Mouse (Mus musculus): ENCODE results near the gene Ms4a4b.
"Not testable (repeated sequence)": the region's sequence is repeated elsewhere in the genome, so short reads cannot be mapped to it uniquely, and the experiment has no call there.

Gene Ms4a4b

DNA sequence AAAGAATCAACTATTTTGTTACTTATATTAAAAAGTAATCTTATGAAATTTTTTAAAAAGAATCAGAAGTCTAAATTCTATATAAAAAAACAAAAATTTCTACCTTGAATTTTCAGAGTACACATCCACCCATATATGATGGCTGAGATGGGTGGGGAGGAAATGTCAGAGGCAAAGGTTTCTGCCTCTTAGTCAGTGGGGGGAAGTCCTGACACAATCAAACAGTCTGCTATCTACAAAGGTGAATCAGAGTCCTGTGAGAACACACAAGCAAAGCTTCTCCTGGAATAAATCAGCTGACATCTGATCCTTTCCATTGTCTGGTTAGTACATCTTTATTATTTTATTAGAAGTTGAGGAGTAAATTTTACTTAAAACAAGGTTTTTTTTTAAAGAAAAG is at the start of gene Ms4a4b:
Gene Ms4a4b (plus strand): TSS at position 216 of the 400 bp plus-strand sequence.
- peak; percentile 79 for DNase-seq (ENCODE audit: low read depth)

- DNase-seq (ENCODE audit: low read depth), result peak; percentile 59
Observed at GRCm38 (mm10) chr19:11395769-11396168, 47.6 kb upstream of the Ms4a4b start.

- DNase-seq (ENCODE audit: low read depth), result no peak
Observed at GRCm38 (mm10) chr19:11404527-11404926, 38.8 kb upstream of the Ms4a4b start, which contains the start of gene Ms4a4c. Ms4a4c (plus strand) TSS chr19:11404770.

- DNase-seq (ENCODE audit: low read depth), result peak; percentile 56
Observed at GRCm38 (mm10) chr19:11407428-11407827, 35.9 kb upstream of the Ms4a4b start.

DNA sequence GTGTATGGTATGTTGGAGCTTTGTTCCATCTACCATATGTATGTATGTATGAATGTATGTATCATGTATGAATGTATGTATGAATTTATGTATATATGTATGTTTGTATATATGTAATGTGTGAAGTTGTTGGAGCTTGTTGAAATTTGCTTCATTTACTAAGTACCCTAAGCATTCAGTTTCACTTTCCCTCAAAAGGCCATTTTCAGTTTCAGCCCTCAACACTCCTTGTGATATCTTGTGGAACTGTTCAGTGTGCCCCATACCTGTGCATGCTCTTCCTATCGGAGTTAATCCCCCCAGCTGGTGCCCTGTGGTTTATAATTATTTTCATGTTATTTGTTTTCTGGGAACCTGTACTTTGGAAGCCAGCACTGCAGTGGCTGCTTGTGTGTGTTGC is 34.8 kb upstream of the Ms4a4b start:
- peak; percentile 49 for DNase-seq (ENCODE audit: low read depth)

DNA sequence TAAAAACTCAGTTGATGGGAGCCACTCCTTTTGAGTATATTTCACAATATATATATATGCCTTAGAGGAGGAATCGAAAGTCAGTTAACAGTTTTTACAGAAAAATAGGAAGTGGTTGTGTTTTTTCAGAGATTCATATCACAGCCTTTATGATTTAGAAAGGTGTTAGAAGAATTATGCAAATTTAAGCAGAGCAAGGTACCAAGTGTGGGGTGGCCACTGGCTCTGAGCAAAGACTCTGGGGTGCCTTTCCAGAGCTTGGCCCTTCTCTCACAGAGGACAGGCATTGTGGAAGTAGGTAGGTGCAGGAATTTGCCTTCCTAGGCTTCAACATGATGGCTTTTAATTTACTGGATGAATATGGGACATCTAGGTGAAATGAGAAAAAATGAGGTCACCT is 31.7 kb upstream of the Ms4a4b start:
- peak; percentile 59 for DNase-seq (ENCODE audit: low read depth)

DNA sequence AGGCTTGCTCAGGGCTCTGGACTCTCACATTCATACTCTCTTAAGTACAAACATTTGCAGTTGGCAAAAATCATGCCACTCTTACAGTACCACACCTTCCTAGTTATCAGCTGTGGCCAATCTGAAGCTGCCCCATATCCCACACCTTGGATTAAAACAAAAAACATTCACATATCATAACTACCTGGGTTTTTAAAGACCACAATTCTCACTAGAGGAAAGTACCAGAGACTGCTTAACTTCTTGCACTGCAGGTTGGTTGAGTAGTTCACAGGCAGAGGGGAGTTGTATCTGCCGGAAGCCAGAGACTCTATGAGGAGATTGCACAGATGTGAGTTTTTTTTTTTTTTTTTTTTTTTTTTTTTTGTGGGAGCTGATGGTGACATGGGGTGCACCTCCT is 29.3 kb upstream of the Ms4a4b start:
- DNase-seq (ENCODE audit: low read depth), result peak; percentile 61

DNA sequence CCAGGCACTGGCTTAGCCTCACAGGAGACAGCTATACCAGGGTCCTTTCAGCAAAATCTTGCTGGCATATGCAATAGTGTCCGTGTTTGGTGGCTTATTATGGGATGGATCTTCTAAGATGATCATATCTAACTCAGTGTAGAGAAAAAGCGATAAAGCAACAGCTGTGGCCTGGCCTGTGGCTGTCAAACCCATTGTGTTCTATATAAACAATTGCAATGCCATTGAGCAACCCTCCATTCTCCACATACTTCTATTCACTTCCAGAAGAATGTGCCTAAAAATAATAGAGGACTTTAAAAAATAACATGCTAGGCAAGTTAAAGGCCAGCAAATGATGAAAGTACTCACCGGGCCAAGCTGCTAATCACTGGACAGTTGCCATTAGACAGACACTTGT is 27.8 kb upstream of the Ms4a4b start:
- DNase-seq (ENCODE audit: low read depth), result no peak

DNA sequence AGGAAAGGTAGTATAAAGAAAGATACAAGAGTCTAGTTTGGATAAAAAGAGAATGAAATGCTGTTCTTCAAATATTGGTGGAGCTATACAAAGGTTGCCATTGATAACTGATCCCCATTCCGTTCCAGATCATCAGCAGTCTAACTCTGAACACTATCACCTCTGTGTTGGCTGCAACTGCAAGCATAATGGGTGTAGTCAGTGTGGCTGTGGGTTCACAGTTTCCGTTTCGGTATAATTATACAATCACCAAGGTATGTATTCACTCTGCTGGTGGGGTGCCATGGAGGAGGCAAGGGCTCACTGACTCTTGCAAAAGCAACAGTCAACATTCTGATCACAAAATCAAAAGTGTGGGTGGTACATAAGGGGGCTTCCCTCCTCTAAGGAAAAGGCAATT is 24.5 kb upstream of the Ms4a4b start:
- peak; percentile 22 for DNase-seq (ENCODE audit: low read depth)

DNA sequence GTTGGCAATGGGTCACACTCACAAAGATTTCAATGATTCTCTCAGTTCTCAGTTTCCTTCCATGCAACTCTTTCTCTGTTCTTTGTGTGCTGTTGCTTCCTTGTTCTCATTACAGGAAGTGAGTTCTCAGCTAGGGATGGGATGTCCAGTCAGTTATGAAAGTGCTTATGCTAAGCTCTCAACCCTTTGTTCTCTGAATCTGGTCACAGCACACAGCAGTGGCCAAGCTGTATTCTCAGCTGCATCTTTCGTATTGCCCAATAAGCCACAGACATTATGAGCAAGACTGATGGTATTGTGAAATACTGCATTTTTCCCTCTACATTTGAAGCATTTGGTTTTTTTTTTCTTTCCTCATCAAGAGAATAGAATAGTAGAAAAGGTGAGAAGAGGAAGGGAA is 12.1 kb upstream of the Ms4a4b start:
- DNase-seq (ENCODE audit: low read depth), result not testable (repeated sequence)

DNA sequence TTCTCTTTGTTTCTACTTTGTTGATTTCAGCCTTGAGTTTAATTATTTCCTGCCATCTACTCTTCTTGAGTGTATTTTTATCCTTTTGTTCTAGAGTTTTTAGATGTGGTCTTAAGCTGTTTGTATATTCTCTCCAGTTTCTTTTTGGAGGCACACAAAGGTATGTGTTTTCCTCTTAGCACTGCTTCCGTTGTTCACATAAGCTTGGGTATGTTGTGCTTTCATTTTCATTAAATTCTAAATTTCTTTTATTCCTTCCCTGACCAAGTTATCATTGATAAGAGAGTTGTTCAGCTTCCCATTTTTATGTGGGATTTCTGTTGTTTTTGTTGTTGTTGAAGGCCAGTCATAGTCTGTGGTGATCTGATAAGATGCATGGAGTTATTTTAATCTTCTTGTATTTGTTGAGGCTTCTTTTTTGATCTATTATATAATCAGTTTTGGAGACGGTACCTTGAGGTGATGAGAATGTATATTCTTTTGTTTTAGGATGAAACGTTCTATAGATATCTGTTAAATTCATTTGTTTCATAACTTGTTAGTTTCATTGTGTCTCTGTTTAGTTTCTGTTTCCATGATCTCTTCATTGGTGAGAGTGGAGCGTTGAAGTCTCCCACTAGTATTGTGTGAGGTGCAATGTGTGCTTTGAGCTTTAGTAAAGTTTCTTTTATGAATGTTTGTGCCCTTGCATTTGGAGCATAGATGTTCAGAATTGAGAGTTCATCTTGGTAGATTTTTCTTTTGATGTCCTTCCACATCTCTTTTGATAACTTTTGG is 8.1 kb upstream of the Ms4a4b start:
- peak; percentile 76 for DNase-seq (ENCODE audit: low read depth)

GRCm38 (mm10) chr19:11443964-11444363 is 611 bp downstream of the Ms4a4b start:
- DNase-seq (ENCODE audit: low read depth), result peak; percentile 56

DNA sequence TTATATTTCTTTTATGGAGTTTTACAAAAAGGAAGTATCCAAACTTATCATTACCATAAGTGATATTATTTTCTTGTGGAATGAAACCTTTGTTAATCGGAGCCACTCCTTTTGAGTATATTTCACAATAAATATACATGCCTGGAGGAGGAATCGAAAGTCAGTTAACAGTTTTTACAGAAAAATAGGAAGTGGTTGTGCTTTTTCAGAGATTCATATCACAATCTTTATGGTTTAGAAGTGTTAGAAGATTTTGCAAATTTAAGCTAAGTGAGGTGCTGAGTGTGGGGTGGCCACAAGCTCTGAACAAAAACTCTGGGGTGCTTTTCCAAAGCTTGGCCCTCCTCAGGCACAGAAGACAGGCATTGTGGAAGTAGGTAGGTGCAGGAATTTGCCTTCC is 3.9 kb downstream of the Ms4a4b start:
- peak; percentile 59 for DNase-seq (ENCODE audit: low read depth)

GRCm38 (mm10) chr19:11459041-11459440 is 15.7 kb downstream of the Ms4a4b start:
- not testable (repeated sequence) for DNase-seq (ENCODE audit: low read depth)

GRCm38 (mm10) chr19:11464795-11465194 is 21.4 kb downstream of the Ms4a4b start:
- peak; percentile 28 for DNase-seq (ENCODE audit: low read depth)

GRCm38 (mm10) chr19:11466471-11466870 is 23.1 kb downstream of the Ms4a4b start:
- no peak for DNase-seq (ENCODE audit: low read depth)

DNA sequence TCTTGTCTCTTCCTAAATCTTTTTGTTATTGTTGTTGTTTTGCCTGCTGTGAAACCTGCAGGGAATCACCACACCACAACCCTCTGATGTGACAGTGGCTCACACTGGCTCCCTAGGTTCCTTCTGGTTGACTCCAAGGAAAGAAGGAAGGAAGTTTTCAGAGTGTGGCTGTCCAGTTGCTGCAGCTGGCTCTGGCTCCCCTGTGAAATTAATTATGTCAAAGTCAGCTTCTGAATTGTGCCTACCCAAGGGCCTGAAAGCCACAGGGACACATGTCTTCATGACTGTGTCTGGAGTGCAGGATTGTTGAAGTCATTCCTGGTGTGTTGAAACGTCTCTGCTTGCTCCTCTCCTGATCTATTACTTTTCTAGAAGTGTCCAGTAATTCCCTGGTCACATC is 25.0 kb downstream of the Ms4a4b start:
- DNase-seq (ENCODE audit: low read depth), result not testable (repeated sequence)

GRCm38 (mm10) chr19:11469215-11469614 is 25.9 kb downstream of the Ms4a4b start, which contains the start of gene Ms4a6c:
Ms4a6c (plus strand) TSS chr19:11469366.
- DNase-seq (ENCODE audit: low read depth), result peak; percentile 50

DNA sequence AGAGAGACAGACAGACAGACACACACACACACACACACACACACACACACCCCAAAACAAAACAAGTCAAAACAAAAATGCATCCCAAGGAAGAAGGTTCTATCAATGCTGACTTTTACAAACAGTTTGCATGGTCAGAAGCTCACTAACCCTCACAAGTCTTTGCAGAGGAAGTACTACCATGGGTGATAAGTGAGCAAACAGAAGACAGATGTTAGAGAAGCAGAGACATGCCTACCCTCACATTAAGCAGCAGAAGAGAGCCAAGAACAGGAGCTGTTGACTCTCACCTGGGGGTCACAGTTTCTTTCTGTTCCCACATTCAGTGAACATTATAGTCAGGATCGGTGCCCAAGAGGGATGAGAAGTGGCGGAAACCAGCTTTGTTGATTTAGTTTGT is 36.4 kb downstream of the Ms4a4b start:
- peak; percentile 61 for DNase-seq (ENCODE audit: low read depth)

DNA sequence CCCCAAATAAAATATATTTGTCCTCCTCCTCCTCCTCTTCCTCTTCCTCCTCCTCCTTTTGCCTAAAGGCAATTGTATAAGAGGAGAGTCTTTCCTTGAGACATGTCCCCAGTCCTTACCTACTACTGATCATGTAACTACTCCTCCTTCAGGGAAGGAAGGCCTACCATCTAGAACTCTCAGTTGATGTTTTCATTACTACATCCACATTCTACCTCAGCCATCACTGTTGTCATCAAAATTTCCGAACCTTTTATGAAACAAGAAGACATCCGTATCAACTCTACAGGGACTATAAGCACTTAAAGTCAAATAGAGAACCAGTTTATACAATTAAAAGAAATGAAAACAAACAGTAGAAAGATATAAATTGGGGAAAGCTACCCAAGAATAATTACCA is 39.3 kb downstream of the Ms4a4b start:
- no peak for DNase-seq (ENCODE audit: low read depth)

GRCm38 (mm10) chr19:11483941-11484340 is 40.6 kb downstream of the Ms4a4b start:
- DNase-seq (ENCODE audit: low read depth), result peak; percentile 73

GRCm38 (mm10) chr19:11484388-11484787 is 41.0 kb downstream of the Ms4a4b start:
- DNase-seq (ENCODE audit: low read depth), result peak; percentile 84

GRCm38 (mm10) chr19:11485266-11485665 is 41.9 kb downstream of the Ms4a4b start:
- DNase-seq (ENCODE audit: low read depth), result no peak

DNA sequence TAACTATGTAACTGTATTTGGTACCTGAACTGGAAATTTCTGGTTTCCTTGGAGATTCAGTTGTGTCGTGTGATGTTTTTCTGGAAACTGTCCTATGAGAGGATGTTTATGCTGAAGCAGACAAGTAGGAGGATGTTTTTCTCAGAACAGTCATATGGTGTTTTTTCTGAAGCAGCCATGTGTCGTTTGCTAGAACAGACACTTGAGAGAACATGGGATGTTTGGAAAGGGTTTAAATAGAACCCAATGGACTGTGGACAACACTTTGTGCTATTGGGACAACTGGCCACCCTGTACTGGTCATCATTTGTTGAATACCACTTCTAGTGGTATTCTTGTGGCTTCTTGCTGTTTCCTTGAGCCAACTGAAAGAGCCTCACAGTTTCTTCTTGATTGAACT is 42.4 kb downstream of the Ms4a4b start, which contains the start of gene Gm8369:
Gene Gm8369 (plus strand): TSS at position 193 of the 400 bp plus-strand sequence.
- peak; percentile 89 for DNase-seq (ENCODE audit: low read depth)

All from naive thymus-derived CD4-positive, alpha-beta T cell, adult 2 months (primary cell).